Mouse (Mus musculus) lung, embryonic 15.5 days (tissue): ENCODE measurements at regions not wholly inside any gene's neighbourhood (a gene's known extent, or its start where the extent isn't known, plus 50 kb on each side); places are given as distances from the start of the nearest gene placed in this dataset.
"Not testable (repeated sequence)": the region's sequence is repeated elsewhere in the genome, so short reads cannot be mapped to it uniquely, and the experiment has no call there.

Source experiments
- ATAC-seq: fragments of 200-750 bp; cut with Nextera tagmentation; 2 replicates; pipeline ENCODE4 v1.8.0; 2017; ENCODE audit warnings: moderate number of reproducible peaks, borderline replicate concordance; ENCODE audit not compliant: low FRiP score, low TSS enrichment; ENCODE audit errors: extremely low read depth
- H3K27ac ChIP-seq: fragments of 300-500 bp; sonication (generic); 2 replicates; pipeline ENCODE4 v1.5.1; 2015; ENCODE audit warnings: moderate library complexity, mild to moderate bottlenecking, inconsistent platforms
- H3K27me3 ChIP-seq: fragments of 300-500 bp; sonication (generic); 2 replicates; pipeline ENCODE4 v1.6.1; 2015; ENCODE audit warnings: inconsistent platforms
- H3K36me3 ChIP-seq: fragments of 300-500 bp; sonication (generic); 2 replicates; pipeline ENCODE4 v1.6.1; 2015; ENCODE audit warnings: inconsistent platforms
- H3K4me1 ChIP-seq: fragments of 300-500 bp; sonication (generic); 2 replicates; pipeline ENCODE4 v1.6.1; 2015; ENCODE audit warnings: inconsistent platforms
- H3K4me2 ChIP-seq: fragments of 300-500 bp; sonication (generic); 2 replicates; pipeline ENCODE4 v1.6.1; 2015; ENCODE audit warnings: inconsistent platforms, mild to moderate bottlenecking, moderate library complexity
- H3K4me3 ChIP-seq: fragments of 300-500 bp; sonication (generic); 2 replicates; pipeline ENCODE4 v1.5.1; 2015; ENCODE audit warnings: mild to moderate bottlenecking, inconsistent platforms
- H3K9ac ChIP-seq: fragments of 300-500 bp; sonication (generic); 2 replicates; pipeline ENCODE4 v1.6.1; 2015; ENCODE audit warnings: inconsistent platforms
- H3K9me3 ChIP-seq: fragments of 300-500 bp; sonication (generic); 2 replicates; pipeline ENCODE4 v1.6.1; 2016; ENCODE audit warnings: inconsistent platforms
- WGBS: fragments of 180-500 bp; shearing (Covaris S2); methylation state at CpG from one replicate; pipeline ENCODE4 v1.1.7; 2015; 5-methylcytosine and 5-hydroxymethylcytosine counted together

- ATAC-seq, result no peak
- 87% methylated on average over 1 of the region's 1 CpGs for WGBS
- no peak overlapping the region for H3K4me3 ChIP-seq
- no peaks in the 10 kb centered on the region for H3K9me3 ChIP-seq
- no peaks in the 10 kb centered on the region for H3K36me3 ChIP-seq
- no peaks in the 10 kb centered on the region for H3K4me1 ChIP-seq
- H3K9ac ChIP-seq, result no peak overlapping the region
- no peaks in the 10 kb centered on the region for H3K27me3 ChIP-seq
- H3K4me2 ChIP-seq, result no peak overlapping the region
- H3K27ac ChIP-seq, result no peak overlapping the region
Measured at GRCm38 (mm10) chr3:21910080-21910479, 166.4 kb upstream of the Tbl1xr1 start.

- H3K27ac ChIP-seq, result no peak overlapping the region
- no peak for ATAC-seq
- no peaks in the 10 kb centered on the region for H3K27me3 ChIP-seq
- H3K4me3 ChIP-seq, result no peak overlapping the region
- no peak overlapping the region for H3K9ac ChIP-seq
- no peak overlapping the region for H3K4me2 ChIP-seq
- no peaks in the 10 kb centered on the region for H3K4me1 ChIP-seq
- no peaks in the 10 kb centered on the region for H3K9me3 ChIP-seq
- H3K36me3 ChIP-seq, result no peaks in the 10 kb centered on the region
Measured at GRCm38 (mm10) chr3:21911071-21911470, 165.4 kb upstream of the Tbl1xr1 start.

- H3K4me2 ChIP-seq, result no peak overlapping the region
- H3K9me3 ChIP-seq, result no peaks in the 10 kb centered on the region
- H3K4me1 ChIP-seq, result no peaks in the 10 kb centered on the region
- H3K9ac ChIP-seq, result no peak overlapping the region
- WGBS, result 84% methylated on average over 9 of the region's 9 CpGs
- no peak overlapping the region for H3K27ac ChIP-seq
- no peaks in the 10 kb centered on the region for H3K27me3 ChIP-seq
- no peak for ATAC-seq
- no peak overlapping the region for H3K4me3 ChIP-seq
- no peaks in the 10 kb centered on the region for H3K36me3 ChIP-seq
Measured at GRCm38 (mm10) chr3:21917228-21917910, 159.1 kb upstream of the Tbl1xr1 start.

GRCm38 (mm10) chr3:21918431-21918830 lies 158.0 kb upstream of the Tbl1xr1 start:
- H3K4me3 ChIP-seq, result no peak overlapping the region
- H3K9ac ChIP-seq, result no peak overlapping the region
- WGBS, result 88% methylated on average over 10 of the region's 10 CpGs
- no peaks in the 10 kb centered on the region for H3K4me1 ChIP-seq
- no peaks in the 10 kb centered on the region for H3K9me3 ChIP-seq
- no peaks in the 10 kb centered on the region for H3K36me3 ChIP-seq
- ATAC-seq, result no peak
- no peak overlapping the region for H3K27ac ChIP-seq
- H3K4me2 ChIP-seq, result no peak overlapping the region
- H3K27me3 ChIP-seq, result no peaks in the 10 kb centered on the region

- 91% methylated on average over 7 of the region's 7 CpGs for WGBS
Measured at GRCm38 (mm10) chr3:21919931-21920330, 156.5 kb upstream of the Tbl1xr1 start.

GRCm38 (mm10) chr3:21931951-21932350 lies 144.5 kb upstream of the Tbl1xr1 start:
- no peaks in the 10 kb centered on the region for H3K27me3 ChIP-seq
- 82% methylated on average over 6 of the region's 6 CpGs for WGBS
- no peak overlapping the region for H3K4me2 ChIP-seq
- no peaks in the 10 kb centered on the region for H3K9me3 ChIP-seq
- H3K4me3 ChIP-seq, result no peak overlapping the region
- H3K9ac ChIP-seq, result no peak overlapping the region
- no peak overlapping the region for H3K27ac ChIP-seq
- H3K36me3 ChIP-seq, result no peaks in the 10 kb centered on the region
- peaks cover 28% of the 10 kb centered on the region for H3K4me1 ChIP-seq
- ATAC-seq, result no peak

More at GRCm38 (mm10) chr3:21919931-21920330, 156.5 kb upstream of the Tbl1xr1 start:
- Histone ChIP-seq H3K9me3 (no peaks in the 10 kb centered on the region), H3K9ac (no peak overlapping the region), H3K4me1 (no peaks in the 10 kb centered on the region), H3K36me3 (no peaks in the 10 kb centered on the region), H3K27ac (no peak overlapping the region), H3K4me2 (no peak overlapping the region), H3K4me3 (no peak overlapping the region), H3K27me3 (no peaks in the 10 kb centered on the region)
- ATAC-seq, result no peak

DNA sequence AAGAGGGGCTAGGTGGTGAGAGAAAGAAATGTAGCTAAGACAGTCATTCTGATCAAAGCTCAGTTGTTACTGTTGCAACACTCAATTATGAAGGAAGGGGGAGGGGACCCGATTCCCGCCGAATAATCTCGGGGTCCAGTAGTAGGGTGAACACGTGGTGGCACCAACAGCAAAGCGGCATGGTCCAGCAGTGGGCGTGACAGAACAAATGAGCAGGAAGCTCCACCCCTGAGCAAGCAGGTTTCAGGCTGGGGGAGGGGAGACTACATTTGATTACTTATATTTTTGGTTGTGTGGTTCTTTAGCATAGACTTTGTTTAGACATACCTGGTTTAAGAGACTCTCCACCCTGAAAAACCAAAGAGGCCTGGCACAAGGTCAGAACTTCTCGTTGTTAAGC lies 143.8 kb upstream of the Tbl1xr1 start:
- not testable (repeated sequence) for H3K4me3 ChIP-seq, H3K9me3 ChIP-seq, H3K27ac ChIP-seq, H3K4me2 ChIP-seq, H3K9ac ChIP-seq, H3K27me3 ChIP-seq, H3K36me3 ChIP-seq, ATAC-seq
- peaks cover 35% of the 10 kb centered on the region for H3K4me1 ChIP-seq
- WGBS, result 58% methylated on average over 8 of the region's 8 CpGs

- Histone ChIP-seq H3K27ac (peak overlapping the region; percentile 91), H3K4me1 (peaks cover 38% of the 10 kb centered on the region), H3K9ac (no peak overlapping the region), H3K9me3 (no peaks in the 10 kb centered on the region), H3K4me3 (no peak overlapping the region), H3K4me2 (peak overlapping the region; percentile 58), H3K36me3 (no peaks in the 10 kb centered on the region), H3K27me3 (no peaks in the 10 kb centered on the region)
- peak; percentile 32; the same call in 1 of the 2 replicates for ATAC-seq
- 11% methylated on average over 5 of the region's 5 CpGs for WGBS
Measured at GRCm38 (mm10) chr3:21934731-21935271, 141.7 kb upstream of the Tbl1xr1 start.

DNA sequence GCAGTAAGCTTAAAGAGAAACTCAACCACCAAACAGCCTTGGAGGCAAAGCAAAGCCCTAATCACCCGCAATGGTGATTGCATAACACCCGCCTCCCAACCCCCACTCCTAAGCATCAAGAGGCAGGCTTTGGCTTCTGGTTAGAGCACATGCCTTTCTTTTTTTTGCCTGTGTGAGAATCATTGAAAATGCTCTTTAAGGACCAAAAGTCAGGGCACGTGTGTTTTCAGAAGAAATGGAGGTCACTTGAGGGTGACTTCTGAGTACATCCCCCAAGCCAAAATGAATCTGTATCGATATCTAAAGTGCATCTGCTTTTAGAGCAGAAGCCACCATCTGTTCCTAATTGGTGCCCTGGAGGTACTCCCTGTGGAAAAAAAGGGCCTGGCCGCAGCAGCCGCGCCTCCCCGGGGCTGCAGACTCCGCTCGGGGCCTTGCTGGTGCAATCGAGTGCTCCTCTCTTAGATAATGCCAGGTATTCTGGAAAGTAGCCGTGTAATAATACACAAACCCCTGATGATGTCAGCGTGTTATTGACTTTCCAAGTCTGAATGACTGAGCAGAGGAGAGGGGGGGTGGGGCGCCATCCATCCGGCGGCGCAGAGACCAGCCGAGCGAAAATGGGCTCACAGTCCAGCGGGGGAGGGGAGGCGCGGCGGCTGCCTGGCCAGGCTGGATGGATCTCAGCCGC lies 140.7 kb upstream of the Tbl1xr1 start:
- no peaks in the 10 kb centered on the region for H3K36me3 ChIP-seq
- ATAC-seq, result peak; percentile 93
- peak overlapping the region; percentile 58 for H3K4me2 ChIP-seq
- H3K4me3 ChIP-seq, result peak overlapping the region; percentile 38
- no peaks in the 10 kb centered on the region for H3K27me3 ChIP-seq
- H3K9me3 ChIP-seq, result no peaks in the 10 kb centered on the region
- peak overlapping the region; percentile 91 for H3K27ac ChIP-seq
- peaks cover 38% of the 10 kb centered on the region for H3K4me1 ChIP-seq
- WGBS, result 1% methylated on average over 23 of the region's 24 CpGs
- H3K9ac ChIP-seq, result 0 out of 2 replicates have a peak overlapping the region, but pooled peaks have one; percentile 0

DNA sequence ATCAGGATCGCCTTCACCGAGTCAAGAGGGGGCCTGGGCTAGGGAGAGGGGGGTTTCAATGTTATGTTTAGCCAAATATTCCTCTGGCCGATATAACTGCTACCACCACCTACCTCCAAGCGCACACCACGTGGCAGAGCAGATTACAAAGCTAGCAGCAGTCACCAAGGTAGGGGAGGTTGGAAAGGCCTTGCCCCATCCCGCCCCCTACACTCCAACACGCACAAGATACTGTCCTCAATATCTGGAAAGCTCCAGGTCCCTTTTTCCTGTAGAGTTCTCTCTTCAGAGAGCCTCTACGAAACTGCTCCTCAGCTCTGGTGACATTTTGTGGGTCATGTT lies 140.2 kb upstream of the Tbl1xr1 start:
- Histone ChIP-seq H3K4me2 (peak overlapping the region; percentile 58), H3K27me3 (no peaks in the 10 kb centered on the region), H3K36me3 (no peaks in the 10 kb centered on the region), H3K9ac (no peak overlapping the region), H3K4me3 (peak overlapping the region; percentile 38; the same call in 1 of the 2 replicates), H3K27ac (peak overlapping the region; percentile 91; the same call in 1 of the 2 replicates), H3K9me3 (no peaks in the 10 kb centered on the region), H3K4me1 (peaks cover 38% of the 10 kb centered on the region)
- no peak; the same call in 1 of the 2 replicates for ATAC-seq
- 4% methylated on average over 8 of the region's 8 CpGs for WGBS

DNA sequence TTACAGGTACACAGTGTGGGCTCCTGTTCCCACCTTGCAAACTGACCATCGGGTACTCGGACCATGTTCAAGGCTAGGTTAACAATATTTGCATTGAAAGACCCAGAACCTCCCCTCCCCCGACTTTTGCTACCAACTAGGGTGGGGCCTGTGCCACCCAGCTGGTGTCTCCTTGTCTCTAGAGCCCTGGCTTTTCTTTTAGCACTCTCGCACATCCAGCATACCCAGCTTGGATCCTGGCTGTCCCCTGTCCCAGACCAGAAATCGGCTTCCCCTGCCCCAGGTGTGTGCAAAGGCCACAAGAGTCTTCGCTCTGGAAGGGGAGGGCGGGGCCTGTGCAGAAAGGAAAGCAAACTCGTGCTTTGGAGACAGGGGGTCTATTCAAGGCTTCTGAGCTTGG lies 139.8 kb upstream of the Tbl1xr1 start:
- Histone ChIP-seq H3K27ac (peak overlapping the region; percentile 91; the same call in 1 of the 2 replicates), H3K4me2 (peak overlapping the region; percentile 58), H3K4me1 (peaks cover 38% of the 10 kb centered on the region), H3K4me3 (no peak overlapping the region; the same call in 1 of the 2 replicates), H3K36me3 (no peaks in the 10 kb centered on the region), H3K9ac (no peak overlapping the region), H3K9me3 (no peaks in the 10 kb centered on the region), H3K27me3 (no peaks in the 10 kb centered on the region)
- 20% methylated on average over 8 of the region's 8 CpGs for WGBS
- peak; percentile 3; the same call in 1 of the 2 replicates for ATAC-seq
